Mouse (Mus musculus) testis, adult 2 months (tissue): ENCODE measurements around the gene Diexf. TPM values are rescaled to one million over a fixed set of nuclear protein-coding genes. Genes with fewer than 3 reads are reported as not detected.

Source experiments
- H3K27ac ChIP-seq: fragments of 200-500 bp; 2 replicates; pipeline ENCODE4 v1.5.1; 2012; ENCODE audit warnings: low read depth, low read length; ENCODE audit not compliant: control insufficient read depth, insufficient read depth
- H3K27me3 ChIP-seq: fragments of 200-500 bp; 2 replicates; pipeline ENCODE4 v1.6.1; 2012; ENCODE audit warnings: mild to moderate bottlenecking, low read length, moderate library complexity; ENCODE audit not compliant: control insufficient read depth, insufficient read depth
- H3K36me3 ChIP-seq: fragments of 200-500 bp; 2 replicates; pipeline ENCODE4 v1.6.1; 2012; ENCODE audit warnings: mild to moderate bottlenecking, low read length; ENCODE audit not compliant: control insufficient read depth, insufficient read depth
- H3K4me1 ChIP-seq: fragments of 200-500 bp; 2 replicates; pipeline ENCODE4 v1.6.1; 2012; ENCODE audit warnings: low read length; ENCODE audit not compliant: control insufficient read depth, insufficient read depth
- H3K4me3 ChIP-seq: fragments of 200-500 bp; 2 replicates; pipeline ENCODE4 v1.5.1; 2012; ENCODE audit warnings: low read depth, mild to moderate bottlenecking, low read length, moderate library complexity, mixed read lengths; ENCODE audit not compliant: control insufficient read depth
- CTCF ChIP-seq: fragments of 200-500 bp; IDR thresholded peaks from 2 replicates; pipeline ENCODE4 v1.5.1; 2012; ENCODE audit warnings: low read depth, mild to moderate bottlenecking, inconsistent platforms, low read length, moderate library complexity; ENCODE audit not compliant: control insufficient read depth, insufficient read depth, insufficient replicate concordance
- POLR2A ChIP-seq: fragments of 200-500 bp; IDR thresholded peaks from 2 replicates; pipeline ENCODE4 v1.6.1; 2012; ENCODE audit warnings: low read depth, mild to moderate bottlenecking, inconsistent platforms, low read length, moderate library complexity; ENCODE audit not compliant: control insufficient read depth
- polyA plus RNA-seq: library from polyadenylated mRNA; depleted of rRNA; stranded (reverse); fragments of >200 nt; gene quantifications from 2 replicates; pipeline ENCODE4 v1.2.3, GENCODE M21; 2012

Gene Diexf
- polyA plus RNA-seq, 1 experiment, result 9.2 TPM

GRCm38 (mm10) chr1:193093596-193093995 is 36.5 kb downstream of the Diexf start:
- Histone ChIP-seq H3K27me3 (no peaks in the 10 kb centered on the region), H3K4me3 (no peak overlapping the region), H3K36me3 (no peaks in the 10 kb centered on the region), H3K27ac (no peak overlapping the region), H3K4me1 (peaks cover 5% of the 10 kb centered on the region)
- TF ChIP-seq CTCF, result no peak
- no peak for TF ChIP-seq POLR2A

DNA sequence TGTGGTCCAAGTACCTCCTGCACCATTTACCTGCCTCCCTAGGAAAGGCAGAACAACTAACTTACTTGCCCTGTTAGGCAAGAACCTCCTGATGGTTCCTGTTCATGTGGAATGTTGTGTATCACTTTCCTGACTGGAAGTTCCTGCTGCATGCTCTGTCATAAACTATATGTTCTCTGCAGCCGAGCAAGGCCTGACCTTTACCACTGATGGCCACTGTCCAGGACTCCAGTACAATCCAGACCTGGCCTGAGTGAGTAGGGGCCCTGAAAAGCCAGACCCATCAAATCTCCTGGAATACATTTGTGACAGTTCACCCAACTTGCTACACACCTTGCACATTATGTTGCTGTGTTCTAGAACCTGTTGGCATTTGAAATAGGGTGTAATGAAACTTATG is 37.3 kb downstream of the Diexf start:
- Histone ChIP-seq H3K27me3 (no peaks in the 10 kb centered on the region), H3K36me3 (no peaks in the 10 kb centered on the region), H3K27ac (no peak overlapping the region), H3K4me3 (no peak overlapping the region), H3K4me1 (peaks cover 5% of the 10 kb centered on the region)
- no peak for TF ChIP-seq POLR2A
- TF ChIP-seq CTCF, result no peak

- TF ChIP-seq POLR2A, result no peak
- peaks cover 5% of the 10 kb centered on the region for H3K4me1 ChIP-seq
- no peak overlapping the region for H3K4me3 ChIP-seq
- H3K36me3 ChIP-seq, result no peaks in the 10 kb centered on the region
- no peak overlapping the region for H3K27ac ChIP-seq
- H3K27me3 ChIP-seq, result no peaks in the 10 kb centered on the region
Observed at GRCm38 (mm10) chr1:193090894-193091293, 39.2 kb downstream of the Diexf start.

- Histone ChIP-seq H3K27me3 (no peaks in the 10 kb centered on the region), H3K27ac (no peak overlapping the region; the same call in 1 of the 2 replicates), H3K4me3 (no peak overlapping the region), H3K4me1 (peaks cover 5% of the 10 kb centered on the region), H3K36me3 (no peaks in the 10 kb centered on the region)
- TF ChIP-seq POLR2A, result no peak
- no peak for TF ChIP-seq CTCF
Observed at GRCm38 (mm10) chr1:193090211-193090871, 39.7 kb downstream of the Diexf start.

GRCm38 (mm10) chr1:193089683-193090082 is 40.4 kb downstream of the Diexf start:
- Histone ChIP-seq H3K4me1 (peaks cover 5% of the 10 kb centered on the region), H3K4me3 (no peak overlapping the region), H3K36me3 (no peaks in the 10 kb centered on the region), H3K27me3 (no peaks in the 10 kb centered on the region), H3K27ac (peak overlapping the region; percentile 28; the same call in 1 of the 2 replicates)
- TF ChIP-seq POLR2A (no peak), CTCF (no peak)

DNA sequence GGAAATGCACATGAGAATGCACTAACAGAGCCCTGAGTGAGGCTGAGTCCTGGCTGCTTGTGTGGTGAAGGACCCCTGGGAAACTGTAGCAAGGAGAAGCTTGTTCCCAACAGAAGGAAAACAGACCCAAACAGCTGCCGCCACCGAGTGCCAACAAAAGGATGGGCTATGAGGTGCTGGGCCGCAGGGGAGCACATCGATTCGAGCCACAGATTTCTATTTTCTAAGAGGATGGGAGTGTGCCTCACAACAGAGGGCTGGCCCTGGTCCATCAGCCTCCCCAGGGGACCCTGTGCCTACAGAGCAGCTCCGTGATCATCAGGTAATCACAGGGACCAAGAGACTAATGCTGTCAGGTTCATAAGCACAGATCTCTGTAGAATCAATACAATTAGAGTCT is 40.9 kb downstream of the Diexf start:
- Histone ChIP-seq H3K27ac (no peak overlapping the region), H3K4me3 (no peak overlapping the region), H3K36me3 (no peaks in the 10 kb centered on the region), H3K27me3 (no peaks in the 10 kb centered on the region), H3K4me1 (peaks cover 5% of the 10 kb centered on the region)
- TF ChIP-seq CTCF, result no peak
- no peak for TF ChIP-seq POLR2A

DNA sequence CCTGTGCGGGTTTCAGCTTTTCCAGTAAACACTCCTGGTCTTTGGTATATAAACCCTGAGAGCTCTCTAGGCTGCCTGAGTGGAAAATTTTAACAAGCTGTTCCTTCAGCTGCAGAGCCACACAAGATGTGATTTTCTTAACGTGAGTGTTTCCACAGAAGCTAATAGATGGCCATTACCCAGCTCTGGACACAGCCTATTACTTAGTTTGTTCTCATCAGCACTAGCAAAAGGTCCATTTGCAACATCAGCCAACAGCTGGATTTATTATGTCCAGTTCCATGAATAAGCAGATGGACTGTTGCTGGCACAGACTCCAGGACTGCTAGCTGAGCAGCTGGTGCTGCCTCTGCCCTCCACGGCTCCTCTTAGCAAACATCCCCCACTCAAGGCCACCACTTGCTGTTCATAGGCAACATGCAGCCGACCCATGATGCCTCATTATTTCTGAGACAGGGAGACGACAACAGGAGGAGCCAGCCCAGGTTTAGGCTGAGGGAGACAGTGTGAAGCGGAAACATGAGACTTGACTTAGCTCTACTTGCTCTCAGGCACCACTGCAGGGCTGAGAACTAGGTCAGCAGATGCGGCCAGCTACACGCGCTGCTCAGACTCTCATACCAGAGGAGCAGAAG is 43.1 kb downstream of the Diexf start:
- Histone ChIP-seq H3K36me3 (no peaks in the 10 kb centered on the region), H3K27me3 (no peaks in the 10 kb centered on the region), H3K27ac (peak overlapping the region; percentile 63), H3K4me3 (no peak overlapping the region), H3K4me1 (peaks cover 5% of the 10 kb centered on the region)
- no peak for TF ChIP-seq POLR2A
- no peak for TF ChIP-seq CTCF
